Mouse (Mus musculus) kidney, postnatal 36 days (tissue): ENCODE results near the gene Cdk11b.

Source experiments
- DNase-seq, 2 experiments: peaks; one replicate each; pipeline ENCODE4 v3.0.0; 2021 to 2022; ENCODE audit warnings: mixed read lengths in 2 of 2

The Cdk11b gene

DNA sequence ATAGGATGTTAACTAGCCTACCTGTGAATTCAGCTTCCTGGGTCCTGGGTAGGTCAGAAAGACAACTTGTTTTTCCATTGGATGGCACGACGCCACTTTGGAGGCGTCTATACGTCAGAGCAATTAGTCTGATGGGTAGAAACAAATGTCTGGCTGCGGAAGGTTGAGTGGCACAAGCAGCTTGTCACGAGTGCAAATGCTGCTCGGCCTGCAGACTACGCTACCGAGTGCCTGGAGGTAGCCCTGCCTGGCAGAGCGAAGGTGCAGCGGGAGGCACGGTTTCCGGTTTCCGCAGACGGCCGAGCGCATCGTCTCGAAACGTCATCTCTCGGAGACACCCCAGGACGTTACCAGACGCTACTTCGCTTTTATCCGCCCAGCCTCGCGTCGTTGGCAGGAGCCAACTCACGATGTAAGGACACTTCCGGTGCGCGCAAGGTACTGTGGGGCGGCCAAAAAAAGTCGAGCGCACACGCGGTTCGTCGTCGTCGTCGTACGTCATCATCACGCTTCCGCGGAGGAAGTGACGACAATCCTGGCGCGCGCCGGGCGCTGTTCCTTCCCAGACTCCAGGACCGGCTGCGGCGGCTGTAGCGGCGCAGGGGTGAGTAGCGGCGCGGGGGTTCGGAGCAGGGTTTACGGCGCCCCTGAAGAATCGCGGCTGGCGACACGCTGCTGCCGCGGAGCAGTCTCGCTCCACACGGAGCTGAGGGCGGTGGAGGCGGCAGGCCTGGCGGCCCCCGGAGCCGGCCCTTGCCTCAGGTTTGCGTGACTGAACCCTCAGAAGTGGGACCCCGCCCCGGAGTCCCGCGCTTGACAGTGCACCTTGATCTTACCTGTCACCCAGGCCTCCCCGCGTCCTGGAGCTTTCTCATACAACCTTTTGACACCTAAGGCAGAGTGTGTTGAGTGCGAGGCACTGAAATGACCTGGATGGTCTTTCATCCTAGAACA, at the start of gene Cdk11b:
Cdk11b (plus strand) TSS at position 517 of the 954 bp plus-strand sequence.
- DNase-seq: peak; percentile 96 to 98

GRCm38 (mm10) chr4:155574931-155575330, 49.7 kb upstream of the Cdk11b start:
- DNase-seq: no peak

GRCm38 (mm10) chr4:155575521-155575920, 49.1 kb upstream of the Cdk11b start:
- peak; percentile 17 to 52 for DNase-seq

DNA sequence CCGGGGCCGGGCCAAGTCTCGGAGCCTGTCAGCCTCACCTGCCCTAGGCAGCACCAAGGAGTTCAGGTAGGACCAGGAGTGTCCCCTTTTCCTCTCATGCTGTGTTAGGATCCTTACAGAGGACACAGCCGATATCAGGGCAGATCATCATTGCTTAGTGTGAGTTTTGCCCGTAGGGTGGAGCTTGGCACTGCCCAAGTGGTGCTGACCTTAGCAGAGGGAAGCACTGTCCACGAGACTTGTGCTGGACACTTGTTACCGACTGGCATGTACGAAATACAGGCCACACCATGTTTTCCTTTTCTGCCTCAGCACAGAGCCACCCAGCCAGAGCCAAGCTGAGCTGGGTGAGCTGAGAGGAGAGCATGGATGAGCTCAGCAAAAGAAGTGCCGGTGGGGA, 47.5 kb upstream of the Cdk11b start:
- DNase-seq: peak; percentile 59 to 66

DNA sequence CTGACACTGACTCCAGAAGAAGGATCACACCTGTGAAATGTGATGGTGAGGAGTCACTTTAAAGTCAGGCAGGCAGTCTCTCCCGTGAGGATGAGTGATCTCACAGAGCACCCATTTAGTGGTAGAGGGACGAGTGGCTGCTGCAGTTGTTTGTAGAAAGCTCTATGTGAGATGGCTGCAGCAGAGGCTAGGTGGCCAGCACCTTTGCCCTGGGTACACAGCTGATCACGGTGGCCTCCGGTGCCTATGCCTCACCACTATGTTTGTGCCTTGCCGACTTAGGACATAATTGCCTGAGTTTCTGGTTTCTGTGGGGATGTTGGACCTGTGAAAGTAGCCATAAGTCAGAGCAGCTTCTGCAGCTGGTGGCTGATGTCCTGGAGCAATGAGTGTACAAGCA, 46.9 kb upstream of the Cdk11b start:
- DNase-seq: peak in 1 of 2 experiments; percentile 18

DNA sequence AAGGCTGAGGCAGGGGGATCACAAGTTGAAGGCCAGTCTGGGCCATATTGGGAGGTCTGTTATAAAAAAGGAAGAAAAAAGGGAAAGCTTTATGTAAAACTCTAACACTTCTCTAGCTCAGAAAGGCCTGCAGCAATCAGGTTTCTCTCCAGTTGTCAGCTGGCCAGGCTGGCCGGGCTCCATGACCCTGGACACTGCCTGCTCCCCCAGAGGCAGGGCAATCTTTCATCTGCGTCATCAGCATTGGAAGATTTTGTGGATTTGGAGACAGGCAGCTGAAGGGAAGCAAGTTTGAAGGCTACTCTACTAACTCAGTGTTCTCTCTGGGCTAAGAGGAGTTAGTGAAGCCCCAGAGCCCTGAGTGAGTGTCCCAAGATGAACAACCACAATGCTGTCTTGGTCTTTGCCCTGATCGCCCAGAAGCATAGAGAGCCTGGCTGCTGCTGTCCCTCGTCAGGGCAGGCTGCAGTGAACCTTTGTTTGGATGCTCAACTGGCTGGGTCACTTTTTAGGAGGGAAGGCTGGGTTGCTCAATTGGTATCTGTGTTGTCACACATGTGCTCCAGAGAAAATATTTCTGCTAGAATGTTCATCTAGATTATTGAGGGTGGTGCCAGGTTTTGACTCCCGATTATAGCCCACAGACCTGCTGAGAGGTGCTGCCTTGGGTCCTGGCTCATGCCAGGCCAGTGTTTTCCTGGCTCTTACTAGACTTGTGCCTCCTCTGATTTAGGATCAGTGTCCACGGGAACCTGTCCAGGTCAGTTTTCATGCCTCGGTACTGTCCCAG, 46.1 kb upstream of the Cdk11b start:
- DNase-seq: peak; percentile 72 to 82

DNA sequence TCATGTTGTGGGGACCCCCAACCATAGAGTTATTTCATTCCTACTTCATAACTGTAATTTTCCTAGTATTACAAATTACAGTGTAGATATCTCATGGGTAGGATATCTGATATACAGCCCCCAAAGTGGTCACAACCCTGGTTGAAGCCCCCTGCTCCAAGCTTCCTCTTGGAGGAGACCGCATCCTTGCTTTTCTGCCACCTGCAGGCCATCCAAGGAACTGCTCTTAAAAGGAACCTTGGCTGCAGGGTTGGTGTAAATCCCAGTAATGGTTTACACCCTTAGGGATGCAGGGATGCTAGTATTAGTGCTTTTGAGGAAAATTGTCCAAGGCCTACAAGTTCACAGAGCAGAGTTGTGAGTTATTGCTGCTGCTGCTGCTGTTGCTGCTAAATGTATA, 44.2 kb upstream of the Cdk11b start:
- DNase-seq: peak; percentile 38 to 81

DNA sequence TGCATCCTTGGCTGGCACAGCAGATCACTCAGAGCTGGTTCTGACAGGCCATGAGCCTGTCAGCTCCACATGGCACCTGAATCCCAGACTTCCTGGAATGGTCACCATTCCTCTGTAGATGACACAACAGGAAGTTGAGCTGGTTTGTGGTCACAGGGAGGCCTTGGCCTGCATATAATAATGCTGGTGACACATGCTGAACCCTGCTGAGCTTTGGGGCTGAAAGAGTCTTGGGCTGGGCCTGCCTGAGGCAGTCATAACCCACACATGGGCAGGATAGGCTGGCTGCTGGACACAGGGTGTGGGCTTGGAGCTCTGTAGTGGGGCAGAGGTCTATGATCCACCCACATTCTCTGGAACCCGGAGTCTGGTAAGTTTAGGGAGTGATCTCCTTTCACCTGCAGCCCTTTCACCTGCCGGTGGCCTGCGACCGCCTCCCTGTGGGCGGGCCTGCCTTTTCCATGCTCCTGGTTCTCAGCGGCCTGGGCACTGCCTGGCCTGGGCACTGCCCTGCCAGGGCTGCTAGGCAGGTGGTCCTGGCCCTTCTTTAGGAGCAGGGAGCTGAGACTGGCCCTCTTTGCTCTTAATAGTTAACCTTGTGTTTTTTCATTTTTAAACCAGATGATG, 42.3 kb upstream of the Cdk11b start:
- no peak for DNase-seq

DNA sequence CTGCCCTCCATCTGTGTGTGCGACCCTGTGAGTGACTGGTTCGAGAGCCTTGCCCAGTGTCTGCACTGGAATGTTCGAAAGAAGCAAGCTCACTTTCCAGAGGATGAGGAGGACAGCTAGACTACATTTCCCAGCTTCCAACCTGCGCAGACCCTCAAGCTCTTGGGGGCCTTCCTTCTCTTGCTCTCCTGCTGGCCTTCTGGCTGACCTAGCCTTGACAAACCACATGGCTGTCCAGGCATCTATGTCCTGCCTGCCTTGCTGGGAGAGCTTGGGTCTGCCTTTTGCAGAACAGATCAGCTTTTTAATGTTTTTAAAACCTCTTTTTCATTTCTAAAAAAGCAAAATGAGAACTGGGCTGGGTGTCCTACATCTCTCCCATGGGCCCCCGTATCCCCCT, 35.3 kb upstream of the Cdk11b start:
- DNase-seq: no peak

DNA sequence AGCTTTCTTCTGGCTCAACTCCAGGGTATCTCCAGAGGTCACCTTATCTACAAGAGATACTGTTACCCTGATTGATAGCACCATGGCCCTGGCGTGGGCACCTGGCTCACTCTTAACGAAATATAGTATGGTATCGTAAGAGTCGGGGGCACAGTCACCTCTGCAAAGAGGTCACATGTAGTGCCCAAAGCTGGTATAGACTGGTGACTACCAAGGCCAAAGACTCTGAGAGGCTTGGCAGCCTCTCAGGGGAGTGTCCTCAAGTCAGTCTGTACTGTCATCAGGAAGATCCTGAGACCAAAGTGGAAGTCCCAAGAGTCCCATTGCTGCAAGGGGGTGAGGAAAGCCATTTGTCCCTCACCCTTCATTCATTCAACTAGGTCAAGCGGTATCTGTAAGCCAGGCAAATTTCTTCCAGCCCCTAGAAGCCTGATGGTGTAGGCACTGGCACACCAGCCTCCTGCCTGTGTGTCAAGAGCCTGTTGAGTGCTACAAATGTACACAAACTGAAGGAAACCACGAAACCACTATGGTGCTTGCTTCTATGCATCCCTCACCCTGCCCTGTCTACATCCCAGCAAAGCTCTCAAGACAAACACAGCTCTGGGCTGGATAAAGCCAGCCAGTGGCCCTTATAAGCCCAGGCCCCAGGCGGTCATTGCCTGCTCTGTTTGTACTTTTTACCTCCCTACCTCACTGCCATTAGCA, 33.5 kb upstream of the Cdk11b start:
- no peak for DNase-seq

GRCm38 (mm10) chr4:155593780-155594179, 30.9 kb upstream of the Cdk11b start:
- DNase-seq: no peak

GRCm38 (mm10) chr4:155595777-155596176, 28.9 kb upstream of the Cdk11b start:
- no peak for DNase-seq

DNA sequence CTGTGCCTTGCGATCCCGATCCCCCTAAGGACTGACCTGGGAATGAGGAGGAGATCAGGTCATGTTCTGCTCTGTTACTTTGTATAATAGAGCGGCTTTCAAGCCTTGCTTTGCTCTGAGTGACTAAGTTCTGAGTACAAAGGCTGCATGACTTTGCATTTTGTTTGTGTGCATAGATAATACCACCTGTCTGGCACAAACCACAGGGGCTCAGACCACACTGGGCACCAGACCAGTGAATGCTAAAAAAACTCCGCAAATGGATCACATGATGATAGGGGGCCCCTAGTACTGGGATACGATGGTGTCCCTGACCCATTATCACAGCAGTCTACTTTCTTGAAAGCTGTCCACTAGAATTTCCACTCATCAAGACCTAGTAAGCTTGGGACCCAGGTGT, 28.0 kb upstream of the Cdk11b start:
- no peak for DNase-seq

DNA sequence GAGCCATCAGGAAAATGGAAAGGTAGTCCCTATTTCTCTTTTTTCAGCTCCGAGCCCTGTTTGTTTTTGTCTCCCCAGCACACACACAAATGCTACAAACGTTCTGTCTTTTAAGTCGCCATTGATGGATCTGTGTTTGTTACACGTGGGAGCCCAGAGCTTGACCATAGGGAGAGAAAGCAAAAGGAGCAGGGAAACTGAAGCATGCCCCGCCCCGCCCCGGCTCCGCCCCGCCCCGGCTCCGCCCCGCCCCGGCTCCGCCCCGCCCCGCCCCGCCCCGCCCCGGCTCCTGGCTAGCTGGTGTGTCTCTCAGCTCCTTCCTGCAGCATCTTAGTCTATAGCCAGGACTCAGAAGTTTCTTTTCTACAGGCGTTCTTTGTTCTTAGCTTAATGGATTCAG, 26.1 kb upstream of the Cdk11b start:
- no peak for DNase-seq

GRCm38 (mm10) chr4:155599901-155600825, 24.5 kb upstream of the Cdk11b start:
- no peak for DNase-seq

- peak; percentile 93 to 97 for DNase-seq
These were observed 23.3 kb upstream of the Cdk11b start, which contains the start of gene Slc35e2 for GRCm38 (mm10) chr4:155601091-155601996. Slc35e2 (plus strand) TSS chr4:155601416.

DNA sequence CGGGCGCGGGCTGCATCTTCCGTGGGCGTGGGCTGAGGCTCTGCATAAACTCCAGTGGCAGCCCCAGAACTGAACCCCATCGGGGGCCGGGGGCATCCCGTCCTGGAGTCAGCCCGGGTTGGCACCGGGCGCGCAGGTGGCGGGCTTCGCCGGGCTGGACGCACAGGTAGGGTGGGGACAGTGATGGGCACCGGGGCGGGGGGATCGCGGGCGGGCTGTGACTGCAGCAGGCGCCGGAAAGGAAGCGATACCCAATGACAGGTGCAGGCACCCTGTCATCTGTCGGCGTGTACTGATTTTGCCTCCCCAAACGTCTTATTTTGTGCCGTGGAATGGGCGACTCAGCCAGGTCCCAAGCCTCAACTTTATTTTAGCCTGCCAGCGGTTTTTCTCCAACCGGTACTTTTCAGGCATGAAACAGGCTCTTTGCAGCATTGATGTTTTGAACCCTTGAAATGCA, 22.6 kb upstream of the Cdk11b start:
- DNase-seq: no peak

DNA sequence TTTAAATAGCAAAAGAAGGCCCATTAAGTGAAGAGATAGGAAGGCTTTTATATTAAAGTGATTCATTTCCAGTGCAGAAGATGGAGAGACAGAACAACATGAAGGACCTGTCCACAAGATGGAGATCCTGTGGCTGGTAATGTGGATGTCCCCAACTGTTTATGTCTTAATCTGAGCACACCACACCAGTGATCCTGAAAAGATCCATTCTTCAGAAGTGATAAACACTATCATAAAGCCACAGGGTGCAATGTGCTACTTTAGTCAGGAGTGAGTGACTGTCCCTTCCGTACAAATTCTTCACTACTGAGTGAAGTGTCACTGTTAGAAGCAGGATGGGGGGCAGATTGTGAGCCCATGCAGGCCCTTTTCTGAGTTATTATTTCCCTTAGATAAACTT, 21.9 kb upstream of the Cdk11b start:
- DNase-seq: no peak

- DNase-seq: no peak
These were observed 20.9 kb upstream of the Cdk11b start for GRCm38 (mm10) chr4:155603801-155604200.

DNA sequence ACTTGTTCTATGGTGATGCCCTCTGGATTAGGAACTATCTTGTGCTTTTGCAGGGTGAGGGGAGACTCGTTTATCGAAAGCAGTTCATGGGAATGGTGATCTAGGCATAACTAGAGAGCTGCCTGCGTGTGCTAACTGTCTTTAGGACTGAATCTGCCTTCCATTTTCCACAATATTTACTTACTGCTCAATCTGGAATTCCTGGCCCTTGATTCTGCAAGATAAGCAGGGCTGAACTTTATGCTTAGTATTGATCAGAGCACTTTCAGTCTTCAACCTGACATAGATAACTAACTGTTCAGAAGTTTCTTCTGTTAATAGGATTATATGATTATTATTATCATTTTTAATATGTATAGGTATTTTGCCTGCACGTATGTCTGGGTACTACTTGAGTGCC, 19.5 kb upstream of the Cdk11b start:
- no peak for DNase-seq
